Mouse (Mus musculus) 416B (cell line): Measurements from ENCODE around the gene Pacs1.
"Not testable (repeated sequence)": the region's sequence is repeated elsewhere in the genome, so short reads cannot be mapped to it uniquely, and the experiment has no call there.

Experiments used
- DNase-seq: peaks from one replicate; pipeline ENCODE4 v3.0.0; 2011; ENCODE audit warnings: low read depth

The Pacs1 gene

DNA sequence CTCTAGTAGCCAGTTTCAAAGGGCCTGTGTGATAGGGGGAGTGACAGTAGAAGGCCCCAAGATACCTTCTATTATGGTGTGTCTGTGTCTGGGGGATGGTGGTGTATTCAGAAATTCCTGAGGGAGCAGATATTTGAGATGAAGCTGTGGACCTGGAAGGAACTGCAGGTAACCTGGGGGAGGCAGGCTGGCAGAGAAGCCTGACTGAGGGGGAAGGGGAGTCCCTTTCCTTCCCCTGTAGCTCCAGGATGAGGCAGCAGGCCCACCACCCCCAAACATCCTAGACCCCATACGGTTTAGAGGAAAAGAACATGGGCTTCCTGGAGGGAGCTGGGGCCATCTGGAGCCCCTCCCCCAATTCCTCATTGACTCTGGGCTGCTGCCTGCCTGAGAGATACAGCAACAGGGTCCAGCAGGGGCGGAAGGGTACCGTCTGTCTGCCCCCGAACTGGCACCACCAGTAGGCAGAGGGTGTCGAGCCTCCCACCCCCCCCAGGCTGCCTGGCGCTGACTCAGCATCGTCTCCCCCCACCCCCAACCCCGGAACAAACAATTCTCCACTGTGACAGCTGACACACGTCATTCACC, 176.9 kb downstream of the Pacs1 start:
- no peak for DNase-seq

DNA sequence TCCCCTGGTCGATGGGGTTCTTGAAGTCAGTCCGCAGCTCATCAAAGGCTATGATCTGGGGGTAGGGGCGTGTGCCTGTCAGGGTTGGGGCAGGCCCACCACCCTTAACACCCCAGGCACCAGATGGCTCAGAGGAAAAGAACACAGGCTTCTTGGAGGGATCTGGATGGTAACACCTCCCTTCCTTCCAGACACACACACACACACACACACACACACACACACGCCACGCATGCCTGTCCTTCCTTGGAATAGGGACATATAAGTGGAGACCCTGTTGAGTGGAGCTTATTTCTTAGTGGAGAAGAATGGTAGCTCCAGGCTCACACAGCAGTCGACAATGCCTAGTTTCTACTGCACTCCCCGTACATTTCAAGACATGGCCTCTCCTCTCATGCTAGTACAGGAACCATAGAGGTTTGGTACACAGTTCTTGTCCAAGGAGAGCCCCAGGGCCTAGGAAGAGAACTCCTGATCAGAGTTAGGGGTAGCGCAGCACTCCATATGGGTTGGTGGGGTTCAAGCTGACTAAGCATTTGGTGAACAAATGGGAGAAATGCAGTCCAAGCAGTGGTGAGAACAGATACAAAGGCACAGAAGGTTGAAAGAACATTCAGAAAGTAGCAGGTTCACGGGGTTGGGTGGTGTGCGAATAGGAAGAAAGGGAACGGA, 178.0 kb downstream of the Pacs1 start:
- no peak for DNase-seq

DNA sequence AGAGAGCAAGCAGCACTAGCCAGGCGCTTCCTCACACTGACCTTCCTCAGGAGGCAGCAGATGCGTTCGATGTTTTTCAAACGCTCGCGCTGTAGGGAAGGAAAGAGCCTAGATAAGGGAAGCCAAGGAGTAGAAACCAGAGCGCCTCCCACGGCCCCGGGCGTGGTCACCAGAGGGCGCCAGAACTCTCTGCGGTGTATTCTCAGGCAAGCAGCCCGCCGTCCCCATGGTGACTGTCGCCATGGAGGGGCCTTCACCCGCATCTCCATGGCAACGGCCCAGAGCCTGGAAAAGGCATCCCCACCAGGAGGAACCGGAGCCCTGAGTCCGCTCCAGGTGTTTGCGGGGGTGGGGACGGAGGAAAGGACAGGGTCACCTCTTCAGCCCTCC, 178.7 kb downstream of the Pacs1 start:
- DNase-seq = peak; percentile 85

DNA sequence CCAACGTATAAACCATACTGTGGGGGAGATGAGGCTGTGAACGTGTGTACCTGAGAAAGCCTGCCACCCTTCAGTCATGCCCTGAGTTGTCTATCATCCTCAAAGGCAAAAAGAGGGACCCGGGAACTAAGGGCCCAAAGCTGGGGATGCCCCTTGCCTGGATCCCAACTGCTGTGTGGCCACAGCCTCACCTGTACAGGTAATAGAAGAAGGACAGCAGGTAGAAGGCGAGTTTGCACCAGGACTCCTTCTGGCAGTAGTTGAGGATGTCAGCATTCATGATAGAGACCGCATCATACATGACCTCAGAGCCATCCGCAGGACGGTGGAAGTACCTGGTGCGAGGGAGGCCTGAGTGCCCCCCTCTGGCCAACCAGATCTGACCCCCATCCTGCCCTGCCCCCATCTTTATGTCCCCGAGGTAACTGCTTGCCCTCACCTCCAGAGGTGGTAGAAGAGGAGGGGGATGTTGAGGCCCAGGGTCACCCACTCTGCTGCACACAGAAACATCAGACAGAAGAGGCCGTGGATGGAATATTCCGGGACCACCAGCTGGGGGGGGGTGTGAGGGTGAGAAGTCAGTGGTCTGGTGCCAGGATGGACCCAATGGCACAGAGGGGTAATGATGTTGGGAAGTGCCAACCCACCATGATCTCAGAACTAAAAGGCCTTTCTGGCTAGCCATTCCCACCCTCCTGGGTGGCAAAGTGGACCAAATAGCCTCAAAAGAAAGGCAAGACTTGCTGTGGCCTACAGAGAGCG, 179.3 kb downstream of the Pacs1 start:
- DNase-seq = no peak

DNA sequence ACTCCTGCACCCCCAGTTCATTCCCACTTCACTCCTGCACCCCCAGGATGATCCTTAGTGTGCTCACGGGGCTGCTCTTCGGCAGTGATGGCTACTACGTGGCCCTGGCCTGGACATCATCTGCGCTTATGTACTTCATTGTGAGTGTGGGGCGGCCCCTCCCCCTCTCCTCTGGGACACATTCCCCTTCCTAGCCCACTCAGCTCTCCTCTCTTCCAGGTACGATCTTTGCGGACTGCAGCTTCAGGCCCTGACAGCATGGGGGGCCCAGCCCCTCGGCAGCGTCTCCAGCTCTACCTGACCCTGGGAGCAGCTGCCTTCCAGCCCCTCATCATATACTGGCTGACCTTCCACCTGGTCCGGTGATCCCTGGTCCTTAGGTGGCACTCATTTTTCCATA, 180.8 kb downstream of the Pacs1 start:
- DNase-seq = no peak

DNA sequence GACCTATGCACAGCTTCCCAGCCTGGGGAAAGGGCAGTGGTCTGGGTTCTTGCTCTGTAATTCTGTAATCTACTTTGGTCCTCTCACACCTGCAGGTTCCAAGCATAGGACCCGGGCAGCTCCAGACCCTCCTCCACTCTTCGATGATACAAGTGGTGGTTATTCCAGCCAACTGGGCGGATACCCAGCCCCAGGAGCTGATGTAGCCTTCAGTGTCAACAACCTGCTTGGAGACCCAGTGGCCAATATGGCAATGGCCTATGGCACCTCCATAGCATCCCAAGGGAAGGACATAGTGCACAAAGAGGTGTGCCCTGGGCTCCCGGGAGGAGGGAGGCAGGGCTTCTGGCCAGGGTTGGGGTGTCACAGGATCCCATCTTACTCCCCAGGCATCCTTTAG, 183.6 kb downstream of the Pacs1 start:
- DNase-seq = no peak

DNA sequence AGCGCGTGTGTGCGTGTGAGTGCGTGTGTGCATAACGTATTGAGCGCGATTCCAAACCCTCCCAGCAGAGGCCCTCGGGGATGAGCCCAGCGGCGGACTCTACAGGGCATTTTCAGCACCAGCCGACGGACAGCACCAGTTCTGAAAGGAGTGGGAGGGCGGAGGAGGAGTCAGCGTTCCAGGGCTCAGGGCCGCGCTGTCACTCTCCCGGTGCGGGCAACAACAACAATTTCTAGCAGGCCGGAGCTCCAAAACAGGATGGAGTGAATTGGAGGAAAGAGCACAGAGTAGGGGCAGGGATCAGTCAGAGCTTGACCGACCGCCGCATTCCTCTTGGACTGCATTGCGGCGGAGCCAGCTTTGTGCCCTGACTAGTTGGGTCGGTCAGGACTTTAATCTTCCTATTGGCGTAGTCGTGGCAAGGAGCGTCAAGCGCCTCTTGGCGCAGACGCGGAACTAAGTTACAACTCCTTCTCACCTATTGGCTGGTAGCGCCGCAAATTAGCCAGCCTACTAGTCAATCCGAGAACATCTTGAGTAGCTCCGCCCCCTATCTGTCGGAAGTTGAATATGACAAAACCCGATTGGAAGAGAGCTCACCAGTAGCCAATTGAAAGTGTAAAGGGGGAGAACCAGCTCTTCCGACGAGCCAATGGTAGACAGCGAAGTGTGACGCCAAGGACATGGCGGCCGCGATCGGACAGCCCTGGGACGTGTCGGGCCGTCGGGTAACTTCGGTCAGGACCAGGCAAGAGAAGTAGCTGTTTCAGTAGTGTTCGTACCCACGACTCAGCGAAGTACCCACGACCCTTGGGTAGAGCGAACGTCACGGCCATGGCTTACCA, 184.8 kb downstream of the Pacs1 start, which contains the start of gene Yif1a:
Gene Yif1a (plus strand): TSS at position 655 of the 845 bp plus-strand sequence.
- DNase-seq = peak; percentile 100

DNA sequence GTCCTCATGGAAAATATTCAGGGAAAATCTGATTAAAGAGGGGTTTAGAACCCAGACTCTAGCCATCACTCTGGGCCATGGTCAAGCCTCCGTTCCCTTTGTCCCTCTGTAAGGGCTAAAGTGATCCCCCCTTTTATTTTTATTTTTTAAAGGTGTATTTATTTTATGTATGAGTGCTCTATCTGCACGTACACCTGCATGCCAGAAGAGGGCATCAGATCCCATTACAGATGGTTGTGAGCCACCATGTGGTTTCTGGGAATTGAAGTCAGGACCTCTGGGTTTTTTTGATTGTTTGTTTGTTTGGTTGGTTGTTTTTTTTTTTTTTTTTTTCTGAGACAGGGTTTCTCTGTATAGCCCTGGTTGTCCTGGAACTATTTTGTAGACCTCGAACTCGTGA, 186.4 kb downstream of the Pacs1 start:
- not testable (repeated sequence) for DNase-seq

DNA sequence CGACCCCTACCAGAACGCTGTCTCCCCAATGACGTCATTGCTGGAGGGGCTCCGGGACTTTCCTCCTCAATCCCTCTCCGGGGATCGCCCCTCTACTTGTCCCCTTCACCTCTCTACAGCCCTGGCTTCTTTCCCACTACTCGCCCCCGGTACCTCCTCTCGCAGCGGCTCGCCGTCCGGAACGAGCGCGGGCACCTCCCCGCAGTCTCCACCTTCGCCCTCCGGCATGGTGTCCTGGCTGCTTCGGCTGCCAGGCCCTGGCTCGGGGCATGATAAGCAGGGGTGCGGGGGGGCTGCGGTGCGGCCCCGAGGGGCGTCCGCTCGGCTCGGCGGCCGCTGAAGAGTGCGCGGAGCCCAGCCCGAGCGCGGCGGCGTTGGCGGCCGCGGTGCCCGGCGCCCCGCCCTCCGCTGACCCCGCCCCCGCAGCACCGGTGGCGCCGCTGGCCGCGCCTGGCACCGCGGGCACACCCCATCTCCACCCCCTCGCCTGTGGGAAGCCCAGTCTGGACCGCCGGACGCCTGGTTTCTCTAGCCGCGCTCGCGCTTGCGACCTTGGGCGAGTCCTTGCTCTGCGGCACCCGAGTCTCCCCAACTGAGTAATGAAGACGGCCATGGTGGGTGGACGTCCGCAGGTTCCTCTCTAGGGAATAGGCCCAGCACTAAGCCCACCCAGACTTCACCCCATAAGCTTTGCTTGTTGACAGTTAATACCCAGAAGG, 187.6 kb downstream of the Pacs1 start, which contains the start of gene Tmem151a:
Gene Tmem151a (minus strand): TSS at position 387 of the 719 bp plus-strand sequence.
- DNase-seq = no peak

DNA sequence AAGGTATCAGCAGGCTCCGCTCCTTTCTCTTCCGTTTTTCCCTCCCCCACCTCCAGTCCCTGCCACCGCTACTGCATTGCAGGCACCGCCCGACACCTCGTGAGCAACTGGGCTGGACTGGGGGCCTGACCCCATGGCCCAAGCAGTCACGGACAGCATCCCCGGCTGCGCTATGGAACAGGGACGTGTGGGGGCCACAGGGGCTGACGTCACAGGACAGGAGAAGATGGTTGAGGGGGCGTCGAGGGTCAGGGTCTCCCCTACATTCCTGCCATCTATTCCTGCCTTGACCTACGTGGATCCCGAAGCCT, 188.1 kb downstream of the Pacs1 start:
- no peak for DNase-seq

DNA sequence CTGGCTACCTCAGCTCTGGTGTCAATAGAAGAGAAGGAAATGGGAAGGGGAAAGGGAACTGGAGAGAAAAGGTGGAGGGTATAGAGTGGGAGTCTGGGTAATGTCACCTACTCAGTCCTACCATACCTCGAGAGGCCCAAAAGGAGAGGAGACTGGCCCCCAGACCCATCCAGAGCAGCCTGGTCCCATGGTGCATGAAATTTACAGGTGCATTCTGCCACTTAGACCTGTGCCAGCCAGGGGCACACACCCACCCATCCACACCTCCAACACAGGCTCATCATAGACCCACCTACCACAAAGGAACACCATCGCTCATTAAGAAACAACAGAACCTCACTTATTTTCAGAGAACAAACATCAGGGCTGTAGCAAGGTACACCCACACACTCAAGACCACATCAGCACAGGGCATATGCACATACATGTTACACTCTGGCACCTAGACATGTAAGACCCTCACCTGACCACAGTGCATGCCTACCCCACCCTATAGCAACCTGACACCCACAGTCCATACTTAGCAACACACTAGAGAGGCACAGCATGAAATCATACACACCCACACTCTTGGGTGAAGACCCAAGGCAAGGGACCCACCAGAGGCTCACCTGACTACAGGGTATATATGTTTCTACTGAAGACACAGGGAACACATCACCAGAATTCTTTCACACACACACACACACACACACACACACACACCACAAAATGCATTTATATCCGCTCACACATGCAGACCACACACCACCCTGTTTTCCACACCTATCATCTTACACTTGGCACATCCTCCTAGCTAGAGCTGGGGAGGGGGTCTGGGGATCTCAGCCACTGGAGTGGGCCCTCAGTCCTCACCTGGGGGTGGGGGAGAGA, 188.7 kb downstream of the Pacs1 start:
- DNase-seq = no peak
